Mouse (Mus musculus) cerebellum, postnatal 10 days (tissue): Measurements from ENCODE around the gene Zfp354a.
"Not testable (repeated sequence)": the region's sequence is repeated elsewhere in the genome, so short reads cannot be mapped to it uniquely, and the experiment has no call there.

Source experiments
- DNase-seq, 2 experiments: peaks; one replicate each; pipeline ENCODE4 v3.0.0; 2021; ENCODE audit warnings: mixed read lengths in 2 of 2

The Zfp354a gene

GRCm38 (mm10) chr11:51059151-51059571, at the start of gene Zfp354a:
Gene Zfp354a (plus strand): TSS chr11:51059257.
- DNase-seq, result peak; percentile 89 to 92

GRCm38 (mm10) chr11:51011821-51012220, 47.2 kb upstream of the Zfp354a start:
- peak; percentile 67 to 72 for DNase-seq

- DNase-seq, result no peak
Measured at GRCm38 (mm10) chr11:51013936-51014335, 45.1 kb upstream of the Zfp354a start, which contains the start of gene Olfr54. Gene Olfr54 (plus strand): TSS chr11:51014236.

GRCm38 (mm10) chr11:51016341-51016740, 42.7 kb upstream of the Zfp354a start:
- no peak for DNase-seq

- not testable (repeated sequence) for DNase-seq
Measured at GRCm38 (mm10) chr11:51026811-51027210, 32.2 kb upstream of the Zfp354a start.

- DNase-seq, result not testable (repeated sequence)
Measured at GRCm38 (mm10) chr11:51029381-51029780, 29.7 kb upstream of the Zfp354a start.

GRCm38 (mm10) chr11:51030225-51030624, 28.8 kb upstream of the Zfp354a start:
- DNase-seq, result no peak

GRCm38 (mm10) chr11:51032851-51033250, 26.2 kb upstream of the Zfp354a start:
- peak; percentile 65 to 85 for DNase-seq

- not testable (repeated sequence) for DNase-seq
Measured at GRCm38 (mm10) chr11:51034141-51034540, 24.9 kb upstream of the Zfp354a start.

- peak; percentile 54 to 56 for DNase-seq
Measured at GRCm38 (mm10) chr11:51035951-51036350, 23.1 kb upstream of the Zfp354a start.

- DNase-seq, result not testable (repeated sequence)
Measured at GRCm38 (mm10) chr11:51044776-51045175, 14.3 kb upstream of the Zfp354a start.

- DNase-seq, result not testable (repeated sequence)
Measured at GRCm38 (mm10) chr11:51047809-51048208, 11.2 kb upstream of the Zfp354a start, which contains the start of gene Olfr1375. Gene Olfr1375 (plus strand): TSS chr11:51048109.

GRCm38 (mm10) chr11:51051678-51052077, 7.4 kb upstream of the Zfp354a start:
- no peak for DNase-seq

- DNase-seq, result peak; percentile 36 to 63
Measured at GRCm38 (mm10) chr11:51053230-51053629, 5.8 kb upstream of the Zfp354a start.

GRCm38 (mm10) chr11:51059640-51060039, 583 bp downstream of the Zfp354a start:
- no peak for DNase-seq

- peak; percentile 33 to 35 for DNase-seq
Measured at GRCm38 (mm10) chr11:51060981-51061380, 1.9 kb downstream of the Zfp354a start.

GRCm38 (mm10) chr11:51063276-51063675, 4.2 kb downstream of the Zfp354a start:
- DNase-seq, result no peak

GRCm38 (mm10) chr11:51063841-51064240, 4.8 kb downstream of the Zfp354a start:
- DNase-seq, result no peak

- DNase-seq, result peak; percentile 28 to 34
Measured at GRCm38 (mm10) chr11:51084527-51084926, 25.5 kb downstream of the Zfp354a start.

- DNase-seq, result peak; percentile 36 to 38
Measured at GRCm38 (mm10) chr11:51085269-51085668, 26.2 kb downstream of the Zfp354a start.

GRCm38 (mm10) chr11:51107261-51107660, 48.2 kb downstream of the Zfp354a start:
- peak; percentile 68 to 69 for DNase-seq

- no peak for DNase-seq
Measured at GRCm38 (mm10) chr11:51110621-51111020, 51.6 kb downstream of the Zfp354a start.
